Mouse (Mus musculus): ENCODE measurements around the gene Glis1.

DNA sequence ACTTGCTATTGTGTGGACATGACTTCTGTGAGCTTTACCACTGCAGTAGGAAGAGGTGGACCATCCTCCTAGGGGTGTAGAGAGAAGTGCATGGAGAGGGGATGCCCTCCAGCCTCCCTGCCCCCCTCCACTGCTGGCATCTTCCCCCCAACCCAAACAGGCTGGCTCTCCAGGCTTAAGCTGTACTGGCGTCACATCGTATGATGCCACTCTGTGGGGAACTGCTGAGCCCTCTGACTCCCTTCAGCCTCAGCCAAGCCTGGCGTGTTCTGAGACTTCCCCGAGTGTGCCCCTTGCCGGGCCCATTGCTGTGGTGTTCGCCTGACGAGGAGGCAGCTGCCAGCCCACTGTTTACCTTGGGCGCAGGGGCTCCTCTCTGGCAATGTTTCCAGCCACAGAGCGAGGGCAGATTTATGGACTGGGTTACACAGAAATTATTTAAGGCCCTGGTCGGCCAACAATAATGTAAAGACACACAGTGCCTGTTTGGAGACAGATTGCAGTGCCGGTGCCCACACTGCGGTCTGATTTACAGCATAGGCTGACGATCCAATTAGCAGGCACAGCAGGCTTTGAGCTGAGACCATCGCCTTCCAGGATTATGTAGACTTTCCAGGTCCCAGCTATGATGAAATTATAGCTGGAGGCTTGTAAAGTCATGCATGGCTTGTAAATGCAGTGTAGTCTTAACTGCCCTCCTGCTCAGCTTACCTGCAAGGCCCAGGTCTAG is 156.6 kb downstream of the Glis1 start:
- TF ChIP-seq CTCF (IDR thresholded peaks at IDR 0.05; ENCODE audit: low read depth), result no peak
- TF ChIP-seq EP300 (optimal IDR thresholded peaks at IDR 0.05), result no peak
